Mouse (Mus musculus) NIH3T3 (cell line): ENCODE measurements around the gene Dnah11.

ENCODE experiments used
- DNase-seq: peaks from one replicate; pipeline ENCODE4 v3.0.0-alpha.2; 2012; ENCODE audit warnings: low read depth

Dnah11 gene

GRCm38 (mm10) chr12:117861249-117861648 lies 337.6 kb downstream of the Dnah11 start:
- DNase-seq = no peak

GRCm38 (mm10) chr12:117860840-117861239 lies 338.0 kb downstream of the Dnah11 start:
- DNase-seq = no peak

DNA sequence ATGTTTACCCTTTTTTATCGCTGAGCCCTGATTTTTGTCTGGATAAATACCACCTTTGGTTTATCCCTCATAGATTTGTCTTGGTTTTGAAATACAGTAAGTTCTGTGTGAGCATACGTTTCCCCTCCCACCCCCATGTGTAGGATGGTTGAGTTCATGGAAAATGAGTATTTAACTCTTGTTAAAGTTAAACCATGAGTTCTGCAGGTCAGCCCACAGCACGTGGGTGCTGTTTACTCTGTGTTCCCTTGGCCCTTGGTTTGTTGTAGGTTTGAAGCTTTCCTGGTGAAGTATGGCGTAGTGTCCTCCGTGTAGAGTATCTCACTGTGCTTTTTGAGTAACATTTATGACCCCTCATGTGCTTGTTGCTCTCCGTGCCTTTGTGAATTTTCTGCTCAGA lies 341.0 kb downstream of the Dnah11 start:
- no peak for DNase-seq

- DNase-seq = no peak
Observed at GRCm38 (mm10) chr12:117857023-117857422, 341.8 kb downstream of the Dnah11 start.

GRCm38 (mm10) chr12:117853316-117853715 lies 345.5 kb downstream of the Dnah11 start:
- DNase-seq = peak; percentile 69

DNA sequence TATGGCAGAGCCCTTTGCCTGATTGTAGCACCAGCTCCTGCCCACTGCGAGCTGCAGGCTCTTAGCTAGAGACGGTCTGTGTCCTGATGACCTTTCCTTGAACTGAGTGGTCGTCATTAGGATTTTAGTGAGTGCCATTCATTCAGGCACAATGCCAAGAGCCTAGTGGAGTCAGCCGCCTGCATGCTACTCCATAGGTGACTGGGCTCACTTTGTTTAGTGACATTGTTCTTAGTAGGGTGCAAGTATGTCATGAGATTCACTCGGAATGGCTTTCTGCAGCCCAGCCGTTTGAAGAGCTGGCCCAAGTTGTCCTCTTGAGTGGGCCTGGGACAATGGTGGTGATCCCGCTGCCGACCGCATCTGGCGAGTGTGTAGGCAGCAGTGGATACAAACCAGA lies 348.4 kb downstream of the Dnah11 start:
- DNase-seq = no peak

- no peak for DNase-seq
Observed at GRCm38 (mm10) chr12:117848621-117849020, 350.2 kb downstream of the Dnah11 start.

DNA sequence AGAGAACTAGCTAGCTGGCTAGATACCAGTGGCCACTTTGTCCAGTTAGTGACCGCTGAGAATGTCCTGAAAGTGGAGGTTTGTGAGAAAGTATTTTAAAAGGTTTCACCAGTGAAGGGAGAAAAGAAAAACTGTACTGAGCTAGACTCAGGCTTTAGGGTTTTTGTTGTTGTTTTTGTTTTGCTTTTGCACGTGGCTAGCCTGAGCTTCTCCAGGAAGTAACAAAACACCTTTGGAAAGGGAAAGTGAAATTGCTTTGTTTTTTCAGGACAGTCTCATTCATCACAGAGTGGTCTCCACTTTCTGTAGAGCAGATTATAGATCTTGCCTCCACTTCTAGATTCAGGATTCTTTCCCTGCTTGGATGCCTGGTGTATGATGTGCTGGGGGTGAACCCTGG lies 353.9 kb downstream of the Dnah11 start:
- DNase-seq = no peak

- DNase-seq = no peak
Observed at GRCm38 (mm10) chr12:117844075-117844408, 354.8 kb downstream of the Dnah11 start.

DNA sequence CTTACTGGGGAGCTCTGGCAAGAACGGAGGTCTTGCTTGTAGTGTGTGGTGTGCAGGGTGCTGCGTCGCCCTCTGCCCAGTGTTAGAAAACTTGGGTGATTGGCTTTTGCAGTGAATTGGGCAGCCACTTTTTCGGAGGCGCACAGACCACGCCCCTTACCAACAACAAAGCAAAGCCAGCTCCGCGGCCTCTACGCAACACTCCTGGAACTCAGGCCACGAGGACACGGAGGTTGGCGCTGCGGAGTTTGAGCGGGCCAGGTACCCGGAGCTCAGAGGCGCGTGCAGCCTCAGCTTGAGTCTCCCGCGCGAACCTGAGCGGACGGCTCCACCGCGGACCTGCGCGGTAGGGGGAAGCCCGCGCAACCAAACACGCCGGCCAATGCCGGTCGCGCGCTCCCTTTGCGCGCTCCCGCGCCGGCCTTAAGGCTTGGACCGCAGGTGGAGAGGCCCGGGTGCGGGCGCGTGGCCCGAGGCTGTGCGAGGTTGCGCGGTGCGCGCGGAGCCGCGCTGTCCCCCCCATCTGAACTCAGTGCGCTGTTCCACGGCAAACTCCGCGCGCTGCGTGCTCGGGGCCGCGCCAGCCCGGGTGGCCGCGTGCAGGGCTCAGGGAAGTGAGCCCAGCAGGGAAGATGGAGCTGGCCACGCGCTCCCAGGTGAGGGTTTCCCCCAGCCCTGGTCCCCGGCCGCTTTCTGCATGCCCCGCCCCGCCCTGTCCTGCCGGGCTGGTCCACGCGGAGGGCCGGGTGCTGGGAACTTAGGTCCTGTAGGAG lies 355.4 kb downstream of the Dnah11 start:
- peak; percentile 83 for DNase-seq

- DNase-seq = no peak
Observed at GRCm38 (mm10) chr12:117842676-117843075, 356.2 kb downstream of the Dnah11 start.

GRCm38 (mm10) chr12:117840705-117841104 lies 358.1 kb downstream of the Dnah11 start:
- DNase-seq = no peak

DNA sequence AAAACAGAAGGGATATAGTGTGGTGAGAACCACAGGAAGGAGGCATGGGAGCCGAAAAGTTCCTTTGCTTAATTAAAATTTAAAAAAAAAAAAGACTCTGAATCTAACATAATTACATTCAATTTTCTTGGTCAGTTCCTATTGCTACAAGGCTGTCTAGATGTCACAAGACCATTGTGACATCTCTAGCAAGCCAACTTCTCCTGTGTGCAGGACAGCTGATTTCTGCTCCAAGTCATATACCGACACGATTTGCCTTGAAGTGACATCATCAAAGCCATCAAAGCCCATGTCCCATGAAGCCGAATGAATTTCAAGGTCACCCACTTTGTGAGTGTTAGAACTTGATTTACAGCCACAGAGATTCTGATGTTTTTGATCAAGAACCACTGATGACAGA lies 361.5 kb downstream of the Dnah11 start:
- no peak for DNase-seq

DNA sequence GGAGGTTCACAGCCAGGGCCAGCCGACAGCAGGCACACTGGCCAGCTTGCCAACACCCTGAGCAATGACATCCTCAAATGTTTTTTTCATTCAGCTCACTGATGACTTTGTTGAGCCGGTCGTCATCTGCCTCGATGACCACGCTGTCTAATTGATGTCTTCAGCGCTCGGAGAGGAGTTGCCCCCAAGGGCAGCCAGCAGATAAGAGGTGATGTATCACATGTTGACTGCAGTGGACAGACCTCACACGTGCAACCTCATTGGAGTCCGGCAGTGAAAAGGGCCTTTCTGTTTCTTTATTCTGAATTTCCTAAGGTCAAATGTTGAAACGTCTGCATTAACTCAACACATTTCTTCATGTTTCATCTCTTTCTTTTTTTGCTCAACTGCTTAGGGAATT lies 363.5 kb downstream of the Dnah11 start:
- DNase-seq = no peak

DNA sequence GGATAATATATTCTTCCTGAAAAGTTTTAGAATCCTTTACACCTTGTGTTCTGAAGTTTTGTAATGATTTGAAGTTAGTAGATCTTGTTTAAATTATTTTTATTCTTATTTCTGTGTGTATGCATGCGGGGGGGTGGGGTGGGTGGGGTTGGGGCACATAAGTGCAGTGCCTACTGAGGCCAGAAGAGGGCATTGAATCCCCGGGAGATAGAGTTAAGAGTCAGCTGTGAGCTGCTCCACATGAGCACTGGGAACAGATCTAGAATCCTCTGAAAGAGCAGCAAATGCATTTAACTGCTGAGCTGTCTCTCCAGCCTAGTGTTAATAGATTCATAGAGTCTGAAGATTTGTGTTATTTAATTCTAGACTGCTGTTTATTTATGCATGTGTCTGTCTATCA lies 364.2 kb downstream of the Dnah11 start:
- no peak for DNase-seq

GRCm38 (mm10) chr12:117832190-117832589 lies 366.7 kb downstream of the Dnah11 start:
- DNase-seq = no peak

GRCm38 (mm10) chr12:117831351-117831961 lies 367.4 kb downstream of the Dnah11 start:
- peak; percentile 36 for DNase-seq

GRCm38 (mm10) chr12:117828350-117828749 lies 370.5 kb downstream of the Dnah11 start:
- DNase-seq = peak; percentile 83
